Mouse (Mus musculus) lung, postnatal 0 days (tissue): ENCODE measurements around the gene Gm37240.

Experiments used
- CTCF ChIP-seq: IDR thresholded peaks from 2 replicates; pipeline ENCODE4 v1.5.1; 2016; ENCODE audit warnings: antibody characterized with exemption, mild to moderate bottlenecking
- EP300 ChIP-seq: IDR thresholded peaks from 2 replicates; pipeline ENCODE4 v1.6.1; 2016; ENCODE audit warnings: antibody characterized with exemption, mild to moderate bottlenecking, control low read depth

- TF ChIP-seq CTCF: peak; percentile 77
- no peak for TF ChIP-seq EP300
These were observed 1272.1 kb downstream of the Gm37240 start for GRCm38 (mm10) chr3:84615050-84615855.
